Mouse (Mus musculus) retina, postnatal 1 day (tissue): ENCODE data around the gene Dll4.
A peak's percentile ranks its signal among the peaks of the same experiment; 100 is the strongest.

Experiments
- DNase-seq: peaks from one replicate; pipeline ENCODE4 v3.0.0-alpha.2; 2012

Gene Dll4

GRCm38 (mm10) chr2:119325568-119326143 lies at the start of gene Dll4:
TSS of gene Dll4 (plus strand) at chr2:119325784.
- DNase-seq, result peak; percentile 92

- no peak for DNase-seq
These were observed 48.7 kb upstream of the Dll4 start for GRCm38 (mm10) chr2:119276926-119277325.

GRCm38 (mm10) chr2:119277810-119278209 lies 47.8 kb upstream of the Dll4 start:
- DNase-seq, result no peak

GRCm38 (mm10) chr2:119281899-119282565 lies 43.6 kb upstream of the Dll4 start:
- no peak for DNase-seq

GRCm38 (mm10) chr2:119287372-119287771 lies 38.2 kb upstream of the Dll4 start:
- no peak for DNase-seq

- DNase-seq, result peak; percentile 98
These were observed 37.2 kb upstream of the Dll4 start, which contains the start of gene Vps18 for GRCm38 (mm10) chr2:119288270-119288882. TSS of gene Vps18 (plus strand) at chr2:119288740.

GRCm38 (mm10) chr2:119289014-119289416 lies 36.6 kb upstream of the Dll4 start:
- no peak for DNase-seq

GRCm38 (mm10) chr2:119292281-119292680 lies 33.3 kb upstream of the Dll4 start:
- DNase-seq, result no peak

GRCm38 (mm10) chr2:119292852-119293251 lies 32.7 kb upstream of the Dll4 start:
- DNase-seq, result no peak

- no peak for DNase-seq
These were observed 32.3 kb upstream of the Dll4 start for GRCm38 (mm10) chr2:119293311-119293710.

- DNase-seq, result no peak
These were observed 31.7 kb upstream of the Dll4 start for GRCm38 (mm10) chr2:119293776-119294390.

- no peak for DNase-seq
These were observed 31.2 kb upstream of the Dll4 start for GRCm38 (mm10) chr2:119294411-119294810.

GRCm38 (mm10) chr2:119296756-119297155 lies 28.8 kb upstream of the Dll4 start:
- no peak for DNase-seq

GRCm38 (mm10) chr2:119297506-119297905 lies 28.1 kb upstream of the Dll4 start:
- DNase-seq, result no peak

- DNase-seq, result peak; percentile 77
These were observed 27.3 kb upstream of the Dll4 start for GRCm38 (mm10) chr2:119298330-119298729.

- no peak for DNase-seq
These were observed 26.7 kb upstream of the Dll4 start for GRCm38 (mm10) chr2:119298839-119299238.

GRCm38 (mm10) chr2:119299981-119300818 lies 25.4 kb upstream of the Dll4 start:
- DNase-seq, result peak; percentile 94

GRCm38 (mm10) chr2:119300819-119301493 lies 24.6 kb upstream of the Dll4 start:
- DNase-seq, result peak; percentile 85

GRCm38 (mm10) chr2:119302876-119303275 lies 22.7 kb upstream of the Dll4 start:
- no peak for DNase-seq

GRCm38 (mm10) chr2:119304391-119304790 lies 21.2 kb upstream of the Dll4 start:
- no peak for DNase-seq

GRCm38 (mm10) chr2:119304798-119305208 lies 20.8 kb upstream of the Dll4 start:
- peak; percentile 87 for DNase-seq

- no peak for DNase-seq
These were observed 14.0 kb upstream of the Dll4 start for GRCm38 (mm10) chr2:119311544-119311943.
